Mouse (Mus musculus): ENCODE measurements around the gene Cysrt1.

The Cysrt1 gene

DNA sequence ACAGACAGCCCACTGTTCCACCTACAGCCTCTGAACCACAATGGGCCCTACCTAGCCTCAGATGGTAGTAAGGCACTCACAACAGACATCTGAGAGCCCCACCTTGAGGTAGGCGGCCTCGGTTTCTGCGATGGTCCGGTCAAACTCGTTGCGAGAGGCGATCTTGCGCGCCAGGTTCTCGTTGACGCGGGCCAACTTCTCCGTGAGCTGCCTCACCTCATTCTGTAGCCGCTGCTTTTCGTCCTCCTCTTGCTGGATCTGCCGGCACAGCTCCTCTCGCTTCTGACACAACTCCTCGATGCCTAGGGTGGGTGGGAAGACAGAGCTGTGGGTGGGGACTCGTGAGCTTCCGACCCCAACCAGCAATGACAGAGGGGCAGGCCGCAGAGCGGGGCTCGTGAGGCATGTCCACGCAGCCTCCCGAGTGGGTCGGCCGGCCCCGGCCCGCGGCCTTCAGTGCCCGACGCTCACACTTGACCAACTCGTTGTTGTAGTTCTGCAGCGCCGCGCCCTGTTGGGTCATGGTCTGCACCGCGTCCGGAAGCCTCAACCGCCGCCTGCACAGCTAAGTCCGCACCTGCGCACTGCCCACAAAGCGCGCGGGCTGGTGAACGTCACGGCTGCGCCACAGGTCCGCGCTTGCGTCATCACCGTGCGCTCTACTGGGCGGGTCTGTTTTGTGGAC, 29.7 kb upstream of the Cysrt1 start, which contains the start of the genes Ssna1 and Anapc2:
TSS of gene Ssna1 (minus strand) at position 612 of the 685 bp plus-strand sequence.
TSS of gene Anapc2 (plus strand) at position 652 of the 685 bp plus-strand sequence.
- ChIA-PET CTCF (interaction anchor here (0.6 to 2.5 kb wide), 32 partner anchors 9 to 806 kb away, joined by 3 to 11 read pairs (median 3); partner anchors contain the start of genes Nrarp (in 1 of the 4), Tprn (in 1 of the 4) and Traf2 (in 1 of the 4)), POLR2A (interaction anchor here (0.6 to 75.9 kb wide), 77 partner anchors 9 to 1174 kb away, joined by 3 to 2347 read pairs (median 4); partner anchors contain the start of genes Tprn (in 4 of the 4), Lrrc26 (in 3 of the 4), Man1b1 (in 3 of the 4) and Tubb4b (in 3 of the 4))

DNA sequence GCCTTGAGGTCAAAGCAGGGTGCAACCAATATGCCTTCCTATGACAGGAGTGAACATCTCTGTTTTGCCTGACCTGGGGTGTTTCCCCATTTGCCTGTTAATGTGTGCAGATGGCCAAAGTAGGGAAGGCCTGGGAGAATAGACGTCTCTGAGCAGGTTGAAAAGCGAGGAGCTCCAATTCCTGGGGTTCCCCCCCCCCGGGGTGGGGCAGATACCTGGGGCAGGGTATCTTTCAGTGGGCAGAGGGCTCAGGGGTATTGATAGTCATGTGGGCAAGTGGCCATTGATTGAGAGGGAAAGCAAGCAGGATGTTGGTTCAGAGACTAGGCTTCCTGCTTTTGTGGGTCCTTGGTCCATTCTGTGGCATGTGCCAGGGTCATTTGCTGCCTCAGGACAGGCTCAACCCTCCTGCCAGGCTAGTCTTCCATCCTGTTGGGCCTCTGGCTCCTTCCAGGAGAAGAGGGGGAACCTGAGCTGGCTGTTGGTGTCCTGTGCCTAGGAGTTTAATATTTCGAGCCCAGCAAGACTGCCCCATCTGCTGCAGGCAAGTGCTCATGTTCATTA, 25.6 kb upstream of the Cysrt1 start:
- ChIA-PET CTCF (interaction anchor here in 3 of 4 experiments (0.5 to 5.0 kb wide), 6 partner anchors 11 to 134 kb away, joined by 3 to 16 read pairs (median 3); no protein-coding TSS in a partner anchor), POLR2A (interaction anchor here in 3 of 4 experiments (0.6 to 75.9 kb wide), 24 partner anchors 11 to 292 kb away, joined by 3 to 2347 read pairs (median 4); partner anchors contain the start of genes Tubb4b (in 3 of the 3), Fam166a (in 2 of the 3), Nelfb (in 2 of the 3) and Rnf224 (in 2 of the 3))

DNA sequence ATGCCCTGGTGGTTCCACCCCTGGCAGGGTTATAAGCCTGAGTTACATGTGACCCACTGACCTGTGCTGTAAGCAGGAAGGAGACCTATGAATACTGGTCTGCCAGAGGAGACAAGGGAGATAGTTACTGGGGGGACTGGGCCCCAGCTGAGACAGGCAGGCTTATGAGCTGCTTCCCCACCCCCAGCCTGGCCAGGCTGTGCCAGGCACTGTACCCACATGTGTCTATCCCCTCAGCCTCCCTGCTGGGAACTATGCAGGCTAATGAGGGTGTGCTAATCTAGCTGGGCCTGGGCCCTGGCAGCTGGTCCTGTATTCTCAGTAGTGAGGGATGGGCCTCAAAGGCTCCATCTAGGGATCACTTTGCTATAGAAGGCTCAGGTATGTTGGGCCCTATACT, 25.0 kb upstream of the Cysrt1 start:
- ChIA-PET CTCF (interaction anchor here in 3 of 4 experiments (0.5 to 5.0 kb wide), 5 partner anchors 12 to 314 kb away, joined by 3 to 16 read pairs (median 3); partner anchors contain the start of gene Ajm1 (in 1 of the 3)), POLR2A (interaction anchor here in 3 of 4 experiments (0.6 to 75.9 kb wide), 27 partner anchors 11 to 318 kb away, joined by 3 to 2347 read pairs (median 4); partner anchors contain the start of genes Tor4a (in 3 of the 3), Tubb4b (in 3 of the 3), Fam166a (in 2 of the 3) and Nelfb (in 2 of the 3))

DNA sequence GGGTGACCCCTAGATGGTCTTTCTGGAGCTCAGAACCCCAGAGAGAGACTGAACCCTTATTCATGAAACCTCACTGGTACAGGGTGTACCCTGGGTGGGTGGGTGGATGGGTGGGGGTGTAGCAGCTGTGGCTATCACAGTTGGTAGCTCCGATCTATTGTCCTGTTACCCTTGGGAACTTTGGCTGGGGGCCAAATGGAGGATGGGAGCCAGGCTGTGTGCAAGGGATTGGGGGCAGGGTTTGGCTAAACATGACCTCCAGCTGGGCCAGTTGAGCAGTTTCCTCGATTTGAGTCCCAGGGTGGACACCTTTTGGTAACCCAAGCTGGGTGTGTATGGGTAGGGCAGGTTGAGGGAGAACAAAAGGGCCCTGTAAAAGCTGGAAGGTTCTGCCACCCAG, 24.5 kb upstream of the Cysrt1 start:
- POLR2A ChIA-PET: interaction anchor here (0.5 to 75.9 kb wide), 30 partner anchors 11 to 1404 kb away, joined by 3 to 2347 read pairs (median 4); partner anchors contain the start of genes Tor4a (in 3 of the 4), Tubb4b (in 3 of the 4), Fam166a (in 2 of the 4) and Nelfb (in 2 of the 4)
- CTCF ChIA-PET: interaction anchor here in 2 of 4 experiments (1.4 to 5.0 kb wide), 3 partner anchors 13 to 314 kb away, joined by 3 to 16 read pairs (median 4); partner anchors contain the start of gene Ajm1 (in 1 of the 2)

DNA sequence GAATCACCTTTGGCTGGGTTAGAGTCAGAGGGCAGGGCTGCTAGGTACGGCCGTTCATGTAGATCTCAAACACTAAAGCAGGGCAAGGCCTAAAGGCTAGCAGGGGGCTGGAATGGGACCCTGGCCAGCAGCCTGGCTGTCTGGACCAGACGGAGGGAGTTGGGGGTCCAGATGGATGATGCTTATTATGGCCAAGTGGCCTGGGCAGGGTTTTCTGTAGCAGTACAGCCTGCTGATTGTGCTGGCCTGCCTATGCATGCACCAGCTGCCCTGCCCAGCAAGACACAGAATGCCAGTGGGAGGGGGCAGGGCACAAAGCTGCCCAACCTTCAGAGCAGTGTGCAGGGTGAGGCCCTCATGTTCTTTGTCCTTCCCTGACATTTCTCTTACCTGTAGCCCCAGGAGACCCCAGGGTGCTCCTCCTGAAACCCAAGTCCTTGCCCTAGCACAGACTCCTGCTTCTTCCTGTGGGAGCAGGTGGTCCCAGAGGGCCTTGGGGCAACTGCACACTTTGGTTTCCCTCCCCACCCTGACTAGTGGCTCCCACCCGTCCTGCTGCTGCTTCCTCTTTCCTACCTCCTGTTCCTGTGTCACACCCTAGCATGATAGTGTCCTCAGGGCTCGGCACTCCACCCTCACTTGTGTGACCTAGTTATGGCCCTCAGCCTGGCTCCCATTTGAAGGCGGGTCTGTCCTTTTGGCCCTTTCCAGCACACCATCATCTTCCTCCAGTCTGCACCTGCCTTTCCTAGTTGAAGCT, 23.8 kb upstream of the Cysrt1 start:
- POLR2A ChIA-PET: interaction anchor here (0.5 to 75.9 kb wide), 29 partner anchors 10 to 1403 kb away, joined by 3 to 2347 read pairs (median 4); partner anchors contain the start of genes Cysrt1 (in 2 of the 4), Fam166a (in 2 of the 4), Nelfb (in 2 of the 4) and Rnf208 (in 2 of the 4)
- CTCF ChIA-PET: interaction anchor here (0.6 to 5.0 kb wide), 8 partner anchors 13 to 315 kb away, joined by 3 to 16 read pairs (median 4); partner anchors contain the start of gene Ajm1 (in 1 of the 4)

DNA sequence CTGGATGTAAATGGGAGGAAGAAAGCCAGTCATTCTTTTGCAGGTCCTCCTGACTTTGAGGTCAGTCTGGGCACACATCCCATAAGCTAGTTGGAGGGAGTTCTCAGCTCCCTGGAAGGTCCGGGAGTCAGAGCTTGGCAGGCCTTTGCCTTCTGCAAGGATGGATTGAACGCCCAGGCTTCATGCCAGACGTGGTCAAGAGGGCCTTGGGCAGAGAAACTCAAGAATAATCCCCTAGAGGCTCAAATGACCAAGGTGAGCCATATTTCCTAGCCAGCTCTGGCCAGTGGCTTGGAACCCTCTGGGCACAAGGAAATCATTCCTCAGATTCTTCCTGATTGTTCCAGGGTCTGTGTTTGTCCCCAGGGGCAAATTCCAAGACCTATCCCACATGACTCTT, 22.6 kb upstream of the Cysrt1 start:
- ChIA-PET CTCF (interaction anchor here in 2 of 4 experiments (0.6 to 1.0 kb wide), 4 partner anchors 14 to 68 kb away, joined by 3 to 12 read pairs (median 4); no protein-coding TSS in a partner anchor), POLR2A (interaction anchor here in 3 of 4 experiments (0.7 to 75.9 kb wide), 11 partner anchors 9 to 98 kb away, joined by 3 to 2347 read pairs (median 3); partner anchors contain the start of genes Cysrt1 (in 2 of the 3), Fam166a (in 2 of the 3), Nelfb (in 2 of the 3) and Rnf208 (in 2 of the 3))

DNA sequence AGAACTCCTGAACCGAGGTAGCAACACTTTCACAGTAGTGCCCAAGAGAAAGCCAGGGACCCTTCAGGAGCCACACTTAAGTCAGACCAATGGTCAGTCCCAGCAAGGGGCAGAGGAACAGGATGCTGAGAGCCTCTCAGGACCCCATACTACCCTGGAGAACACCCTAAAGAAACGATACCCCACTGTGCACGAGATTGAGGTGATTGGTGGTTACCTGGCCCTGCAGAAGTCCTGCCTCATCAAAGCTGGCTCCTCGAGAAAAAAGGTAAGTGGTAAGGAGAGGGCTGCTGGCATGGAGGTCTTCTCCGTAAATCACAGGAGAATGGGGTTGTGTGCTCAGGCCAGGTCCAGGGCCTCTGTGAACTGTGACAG, 22.0 kb upstream of the Cysrt1 start:
- ChIA-PET POLR2A (interaction anchor here in 3 of 4 experiments (0.9 to 75.9 kb wide), 6 partner anchors 8 to 68 kb away, joined by 3 to 2347 read pairs (median 12); partner anchors contain the start of genes Fam166a (in 2 of the 3), Nelfb (in 2 of the 3), Rnf224 (in 2 of the 3) and Slc34a3 (in 2 of the 3)), CTCF (no interaction called here)

DNA sequence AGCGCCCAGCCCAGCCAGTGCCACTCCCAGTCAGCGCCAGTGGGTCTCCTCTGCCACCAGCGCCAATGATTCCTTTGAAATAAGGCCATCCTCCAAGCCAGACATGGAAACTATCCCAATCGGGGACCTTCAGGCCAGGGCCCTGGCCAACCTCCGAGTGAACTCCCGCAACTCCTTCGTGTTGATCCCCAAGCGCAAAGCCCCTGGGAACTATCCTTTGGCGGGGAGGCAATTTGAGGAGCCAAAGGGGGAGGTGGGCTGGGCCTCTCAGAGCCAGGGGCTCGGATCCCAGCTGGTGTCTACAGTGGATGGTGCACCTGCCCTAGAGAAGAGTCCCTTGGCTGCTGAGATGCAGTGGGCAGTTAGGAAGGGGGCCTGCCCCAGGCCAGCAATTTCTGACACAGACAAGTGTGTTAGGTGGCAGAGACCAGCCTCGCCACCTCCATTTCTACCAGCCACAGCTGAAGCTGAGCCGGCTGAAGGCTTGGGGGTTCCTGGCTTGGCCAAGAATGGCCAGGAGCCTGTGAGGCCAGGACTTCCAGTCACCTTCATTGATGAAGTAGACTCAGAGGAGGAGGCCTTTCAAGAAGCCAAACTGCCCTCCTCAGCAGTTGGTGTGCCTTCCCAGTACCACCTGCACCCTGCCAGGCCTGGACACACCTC, 21.5 kb upstream of the Cysrt1 start:
- POLR2A ChIA-PET: interaction anchor here in 3 of 4 experiments (1.2 to 75.9 kb wide), 13 partner anchors 8 to 294 kb away, joined by 3 to 2347 read pairs (median 7); partner anchors contain the start of genes Anapc2 (in 2 of the 3), Fam166a (in 2 of the 3), Nelfb (in 2 of the 3) and Rnf224 (in 2 of the 3)
- CTCF ChIA-PET: interaction anchor here in 2 of 4 experiments (1.1 to 1.9 kb wide), 3 partner anchors 8 to 83 kb away, joined by 3 to 10 read pairs (median 9); partner anchors contain the start of genes Anapc2 (in 1 of the 2), Nrarp (in 1 of the 2) and Ssna1 (in 1 of the 2)

DNA sequence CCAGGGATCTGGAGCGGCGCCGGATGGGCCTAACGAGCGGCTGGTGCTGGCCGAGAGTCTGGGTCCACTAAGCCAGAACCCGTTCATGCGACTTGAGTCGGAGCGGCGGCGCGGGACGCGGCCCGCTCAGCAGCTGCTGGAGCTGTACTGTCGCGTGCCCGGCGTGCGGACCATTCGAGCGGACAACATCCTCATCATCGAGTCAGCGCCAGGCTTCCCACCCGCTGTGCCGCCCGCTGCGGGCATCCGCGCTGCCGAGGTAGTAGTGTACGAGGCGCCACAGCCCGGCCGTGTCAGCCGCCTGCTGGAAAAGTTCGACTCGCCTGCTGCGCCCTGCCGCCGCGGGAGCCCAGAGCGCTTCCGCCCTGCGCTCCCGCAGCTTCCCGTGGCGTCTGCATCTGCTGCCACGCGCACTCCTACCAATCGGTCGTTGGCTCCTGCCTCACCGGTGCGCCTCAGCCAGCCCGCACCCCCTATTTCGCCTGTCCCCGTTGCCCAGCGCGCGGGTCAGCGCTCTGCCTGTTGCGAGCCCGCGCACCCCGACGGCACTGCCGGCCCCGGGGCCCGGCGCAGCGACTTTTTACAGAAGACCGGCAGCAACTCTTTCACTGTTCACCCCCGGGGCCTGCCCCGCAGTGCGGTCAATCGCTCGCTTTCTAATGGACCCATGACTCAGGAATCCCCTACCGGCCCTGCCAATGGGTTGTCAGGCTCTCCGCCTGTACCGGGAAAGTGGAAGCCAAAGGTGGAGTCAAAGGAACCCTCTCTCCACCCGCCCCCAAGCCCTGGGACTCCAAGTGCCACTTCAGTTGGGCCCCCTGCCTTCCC, 20.8 kb upstream of the Cysrt1 start:
- POLR2A ChIA-PET: interaction anchor here (0.7 to 75.9 kb wide), 52 partner anchors 9 to 885 kb away, joined by 3 to 2347 read pairs (median 4); partner anchors contain the start of genes Anapc2 (in 4 of the 4), Ssna1 (in 4 of the 4), Nrarp (in 3 of the 4) and Cysrt1 (in 2 of the 4)
- CTCF ChIA-PET: interaction anchor here in 3 of 4 experiments (0.7 to 1.9 kb wide), 18 partner anchors 9 to 328 kb away, joined by 3 to 10 read pairs (median 4); partner anchors contain the start of genes Abca2 (in 1 of the 3), Anapc2 (in 1 of the 3), Arrdc1 (in 1 of the 3) and Lrrc26 (in 1 of the 3)

DNA sequence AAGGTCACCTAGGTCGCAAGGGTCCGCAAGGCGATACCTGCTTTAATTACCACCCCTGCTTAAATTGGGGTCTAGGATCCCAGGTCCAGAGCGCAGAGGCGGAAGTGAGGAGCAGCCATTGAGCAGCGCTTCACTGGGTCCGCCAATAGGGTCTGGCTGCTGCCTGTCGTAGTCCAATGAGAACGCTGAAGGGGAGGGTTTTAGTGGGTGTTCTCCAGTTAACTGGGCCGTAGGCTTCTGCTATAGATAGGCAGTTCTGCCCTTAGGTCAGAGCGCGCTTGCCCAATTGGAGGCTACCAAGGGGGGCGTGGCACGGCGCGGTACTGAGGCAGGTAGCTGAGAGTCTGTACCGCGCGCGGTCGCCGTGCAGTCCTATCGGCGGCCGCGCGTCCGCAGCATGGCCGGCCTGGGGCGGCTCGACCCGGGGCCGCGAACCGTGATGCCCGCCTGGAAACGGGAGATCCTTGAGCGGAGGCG, 20.1 kb upstream of the Cysrt1 start, which contains the start of gene Tprn:
TSS of gene Tprn (plus strand) at position 328 of the 477 bp plus-strand sequence.
- CTCF ChIA-PET: interaction anchor here in 3 of 4 experiments (0.6 to 1.9 kb wide), 24 partner anchors 9 to 812 kb away, joined by 3 to 10 read pairs (median 4); partner anchors contain the start of genes Abca2 (in 1 of the 3), Anapc2 (in 1 of the 3), Arrdc1 (in 1 of the 3) and Lrrc26 (in 1 of the 3)
- POLR2A ChIA-PET: interaction anchor here (0.6 to 75.9 kb wide), 57 partner anchors 8 to 884 kb away, joined by 3 to 2347 read pairs (median 4); partner anchors contain the start of genes Anapc2 (in 4 of the 4), Ssna1 (in 4 of the 4), Nrarp (in 3 of the 4) and Cysrt1 (in 2 of the 4)

DNA sequence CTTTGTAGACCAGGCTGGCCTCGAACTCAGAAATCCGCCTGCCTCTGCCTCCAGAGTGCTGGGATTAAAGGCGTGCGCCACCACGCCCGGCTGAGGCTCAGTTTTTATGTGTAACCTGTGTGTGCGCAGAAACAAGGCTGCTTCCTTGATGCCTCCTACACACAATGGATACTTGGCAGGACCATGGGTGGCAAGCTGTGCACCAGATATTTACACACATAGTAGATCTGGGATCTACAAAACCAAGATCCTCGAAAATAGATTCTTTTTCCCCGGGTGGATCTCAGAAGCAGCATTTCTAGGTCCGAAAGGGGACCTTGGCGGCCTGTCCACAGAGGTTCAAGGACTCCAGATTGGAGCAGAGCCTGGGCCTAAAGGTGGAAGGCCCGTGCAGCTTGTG, 19.6 kb upstream of the Cysrt1 start:
- ChIA-PET CTCF (interaction anchor here in 3 of 4 experiments (0.6 to 1.9 kb wide), 21 partner anchors 10 to 812 kb away, joined by 3 to 10 read pairs (median 4); partner anchors contain the start of genes Abca2 (in 1 of the 3), Anapc2 (in 1 of the 3), Arrdc1 (in 1 of the 3) and Lrrc26 (in 1 of the 3)), POLR2A (interaction anchor here (0.6 to 75.9 kb wide), 47 partner anchors 8 to 884 kb away, joined by 3 to 2347 read pairs (median 4); partner anchors contain the start of genes Anapc2 (in 4 of the 4), Ssna1 (in 4 of the 4), Nrarp (in 3 of the 4) and Fam166a (in 2 of the 4))

DNA sequence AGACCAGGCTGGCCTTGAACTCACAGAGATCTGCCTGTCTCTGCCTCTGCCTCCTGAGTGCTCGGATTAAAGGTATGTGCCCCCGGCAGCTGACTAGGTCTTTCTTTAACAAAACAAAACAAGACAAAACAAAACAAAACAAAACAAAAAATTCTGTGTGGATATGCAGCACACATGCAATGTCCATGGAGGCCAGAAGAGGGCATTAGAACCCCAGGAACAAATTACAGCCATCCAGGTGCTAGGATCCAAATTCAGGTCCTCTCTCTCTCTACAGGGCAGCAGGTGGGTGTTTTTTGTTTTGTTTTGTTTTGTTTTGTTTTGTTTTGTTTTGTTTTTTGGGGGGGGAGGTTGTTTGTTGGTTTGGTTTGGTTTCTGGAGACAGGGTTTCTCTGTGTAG, 16.6 kb upstream of the Cysrt1 start:
- CTCF ChIA-PET: interaction anchor here in 1 of 4 experiments (1.0 kb wide), 1 partner anchor 60 kb away, joined by 3 read pairs; the partner anchor contains the start of gene Grin1
- POLR2A ChIA-PET: interaction anchor here in 3 of 4 experiments (0.7 to 75.9 kb wide), 5 partner anchors 13 to 197 kb away, joined by 3 to 2347 read pairs (median 4); partner anchors contain the start of genes Fam166a (in 2 of the 3), Nelfb (in 2 of the 3), Rnf224 (in 2 of the 3) and Slc34a3 (in 2 of the 3)

DNA sequence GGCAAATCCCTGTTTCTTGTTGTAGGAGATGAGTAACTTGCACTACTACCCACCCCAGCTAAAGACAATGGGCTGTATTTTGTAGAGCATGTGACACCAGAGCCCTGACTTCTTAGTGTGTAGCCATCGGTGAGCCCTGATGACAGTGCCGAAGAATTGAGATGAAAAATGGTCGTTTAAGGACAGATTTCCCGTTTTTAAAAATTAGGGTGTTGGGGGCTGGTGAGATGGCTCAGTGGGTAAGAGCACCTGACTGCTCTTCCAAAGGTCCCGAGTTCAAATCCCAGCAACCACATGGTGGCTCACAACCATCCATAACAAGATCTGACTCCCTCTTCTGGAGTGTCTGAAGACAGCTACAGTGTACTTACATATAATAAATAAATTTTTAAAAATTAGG, 15.0 kb upstream of the Cysrt1 start:
- CTCF ChIA-PET: interaction anchor here in 2 of 4 experiments (1.0 to 3.5 kb wide), 5 partner anchors 14 to 65 kb away, joined by 3 to 23 read pairs (median 5); no protein-coding TSS in a partner anchor
- POLR2A ChIA-PET: interaction anchor here in 2 of 4 experiments (1.1 to 75.9 kb wide), 5 partner anchors 13 to 63 kb away, joined by 3 to 2347 read pairs (median 25); partner anchors contain the start of genes Fam166a (in 2 of the 2), Nelfb (in 2 of the 2), Rnf224 (in 2 of the 2) and Slc34a3 (in 2 of the 2)

Data from embryonic stem cell, embryonic (primary cell).